8 mouse cellular contexts compared by ENCODE assay signal in genomic region chr2:25557221-25557963, GRCm38 (mm10). TPM values are rescaled to one million over a fixed set of nuclear protein-coding genes. Genes with fewer than 3 reads are reported as not detected.
A peak's percentile ranks its signal among the peaks of the same experiment; 100 is the strongest.
DNase-seq lines count a peak whose midpoint lies in the region; ATAC-seq lines count a peak whose summit lies in the region.

TSS of gene Edf1 (plus strand) at chr2:25557847.

- H3K9ac ChIP-seq in hindbrain, embryonic 15.5 days = peak within 1 kb of the TSS; percentile 92

- no peaks in the 10 kb centered on the region for H3K9me3 ChIP-seq in hindbrain, embryonic 15.5 days

- H3K36me3 ChIP-seq in hindbrain, embryonic 15.5 days = peaks cover 26% of the 10 kb centered on the region

- peaks cover 30% of the 10 kb centered on the region for H3K4me1 ChIP-seq in hindbrain, embryonic 15.5 days (replicated peaks)

- peak within 1 kb of the TSS; percentile 84 for H3K4me3 ChIP-seq in hindbrain, embryonic 15.5 days

- H3K27ac ChIP-seq in hindbrain, embryonic 15.5 days (replicated peaks) = peak within 1 kb of the TSS; percentile 79

- no peaks in the 10 kb centered on the region for H3K27me3 ChIP-seq in hindbrain, embryonic 15.5 days

- peak; percentile 96 for DNase-seq in ZHBTc4 (ENCODE audit: low read depth, low spot score)
- peak; percentile 84 to 93 for DNase-seq in cerebellum, postnatal 4 days (ENCODE audit: low spot score in 2 of 2)
- DNase-seq in gastrocnemius, adult 18-20 months (ENCODE audit: low spot score) = peak; percentile 96
- DNase-seq in layer of hippocampus, postnatal 36 days = peak; percentile 95 to 96
- peak; percentile 96 for DNase-seq in lung, postnatal 25 days (ENCODE audit: low spot score)
- peak; percentile 83 for DNase-seq in retina, adult 2 months (ENCODE audit: low read depth, low spot score)
- DNase-seq in thymus, postnatal 25 days = peak; percentile 94

- under 1% methylated on average over 61 of the region's 61 CpGs for WGBS in hindbrain, embryonic 15.5 days

- ATAC-seq in hindbrain, embryonic 15.5 days (ENCODE audit: low FRiP score, low read depth) = peak; percentile 98

- peak within 1 kb of the TSS; percentile 88 for H3K4me2 ChIP-seq in hindbrain, embryonic 15.5 days

RNA-seq across cellular contexts. Expression of gene Edf1, which starts in this region (rescaled TPM):
- total RNA-seq in gastrocnemius, adult 18-20 months (2021) = 100 to 1,000 TPM; 179 to 182 TPM
- 375 and 378 TPM in 2 replicates for polyA plus RNA-seq in hindbrain, embryonic 15.5 days (2015; fragmentation: Nextera tagmentation; extraction: Ambion mirVana)
- total RNA-seq in layer of hippocampus, postnatal 36 days (2021) = 100 to 1,000 TPM; 200 to 212 TPM

Comparison
In these comparisons a context has a peak if more than half of its experiments do, and no peak if none do; other contexts are left out.
1. Peak in every context shown above with its lines: DNase-seq, ATAC-seq, H3K4me3 ChIP-seq and H3K27ac ChIP-seq.